Mouse (Mus musculus): ENCODE measurements around the gene Coq10a. TPM values are rescaled to one million over a fixed set of nuclear protein-coding genes. Genes with fewer than 3 reads are reported as not detected.

Gene Coq10a
- polyA plus RNA-seq (2017; shearing (Covaris generic)): 10 to 100 TPM; 14.5 to 15.7 TPM

DNA sequence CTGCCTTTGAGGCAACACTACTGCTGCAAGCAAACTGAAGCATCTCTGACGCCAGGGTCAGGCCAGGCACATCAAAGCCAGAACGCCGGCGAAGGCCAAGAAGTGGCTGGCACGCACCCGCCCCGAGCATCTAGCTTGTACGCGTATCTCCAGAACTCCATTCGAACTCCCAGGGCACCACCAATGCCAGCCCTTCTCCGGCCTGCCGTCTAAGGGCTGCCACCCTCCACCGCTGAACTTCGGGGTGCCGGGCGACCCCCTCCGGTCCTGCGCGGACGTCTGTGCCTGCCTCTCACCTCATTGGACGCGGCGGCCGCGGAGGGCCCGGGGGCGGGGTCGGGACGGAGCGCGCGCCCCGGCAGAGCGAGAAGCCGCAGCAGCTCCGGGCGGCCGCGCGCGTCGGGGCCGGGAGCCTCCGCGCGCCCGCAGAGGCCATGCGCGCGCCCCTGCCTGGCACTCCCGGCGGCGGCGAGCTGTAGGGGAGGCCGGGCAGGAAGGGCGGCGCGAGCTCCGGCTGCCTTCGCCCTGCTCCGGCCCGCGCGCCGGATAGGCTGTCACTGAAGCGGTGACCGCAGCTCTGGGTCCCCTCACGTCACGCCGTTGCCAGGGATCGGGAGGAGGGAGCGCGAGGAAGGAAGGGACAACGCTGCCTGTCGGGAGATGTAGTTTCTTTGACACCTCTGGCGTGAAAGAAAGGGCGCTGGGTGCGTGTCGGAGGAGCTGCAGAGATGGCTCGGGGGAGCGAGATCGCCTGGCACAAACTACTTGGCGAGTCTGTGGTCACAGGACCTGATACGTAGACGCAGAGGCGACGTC, at the start of gene Coq10a:
Gene Coq10a (minus strand): TSS at position 596 of the 816 bp plus-strand sequence.
- peak; percentile 85 for ATAC-seq

DNA sequence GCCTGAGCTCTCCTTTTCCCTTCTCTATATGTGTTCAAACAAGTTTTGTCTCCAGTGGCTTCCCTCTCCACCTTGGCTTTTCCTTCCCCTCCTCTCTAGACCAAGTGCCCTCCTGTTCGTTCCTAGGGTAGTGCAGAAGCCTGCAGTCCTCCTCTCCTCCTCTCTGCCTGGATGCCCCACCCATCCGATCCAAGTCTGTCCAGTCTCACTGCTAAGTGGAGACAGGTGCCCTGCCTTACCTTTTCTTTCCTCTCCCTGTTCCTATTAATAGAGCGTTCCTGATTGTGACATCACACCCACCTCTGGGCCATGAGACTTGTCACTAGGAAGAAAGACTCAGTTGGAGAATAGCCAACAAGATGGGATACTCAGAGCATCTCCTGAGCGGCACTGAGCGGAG, 46.1 kb upstream of the Coq10a start:
- ATAC-seq: no peak

GRCm38 (mm10) chr10:128413076-128413475, 44.3 kb upstream of the Coq10a start:
- no peak for ATAC-seq

- ATAC-seq: no peak
Measured at GRCm38 (mm10) chr10:128412558-128412957, 43.8 kb upstream of the Coq10a start.

- ATAC-seq: no peak
Measured at GRCm38 (mm10) chr10:128412055-128412381, 43.2 kb upstream of the Coq10a start.

GRCm38 (mm10) chr10:128411211-128412054, 42.6 kb upstream of the Coq10a start, which contains the start of the genes Nabp2 and Rnf41:
TSS of gene Nabp2 (minus strand) at chr10:128411492.
TSS of gene Rnf41 (plus strand) at chr10:128411657.
- ATAC-seq: peak; percentile 75

DNA sequence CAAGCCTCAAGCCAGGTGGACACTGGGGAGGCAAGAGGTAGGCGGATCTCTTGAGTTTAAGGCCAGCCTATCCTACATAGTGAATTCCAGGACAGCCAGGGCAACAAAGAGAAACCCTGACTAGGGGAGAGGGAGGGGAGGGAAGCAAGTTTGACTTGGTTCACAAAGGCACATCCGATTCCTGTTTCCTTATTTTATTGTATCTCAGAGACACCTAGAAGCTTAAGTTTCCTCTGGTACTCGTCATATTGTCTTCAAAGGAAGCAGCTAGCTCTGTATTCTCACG, 41.7 kb upstream of the Coq10a start:
- ATAC-seq: no peak

GRCm38 (mm10) chr10:128409692-128410559, 41.1 kb upstream of the Coq10a start:
- peak; percentile 91 for ATAC-seq

DNA sequence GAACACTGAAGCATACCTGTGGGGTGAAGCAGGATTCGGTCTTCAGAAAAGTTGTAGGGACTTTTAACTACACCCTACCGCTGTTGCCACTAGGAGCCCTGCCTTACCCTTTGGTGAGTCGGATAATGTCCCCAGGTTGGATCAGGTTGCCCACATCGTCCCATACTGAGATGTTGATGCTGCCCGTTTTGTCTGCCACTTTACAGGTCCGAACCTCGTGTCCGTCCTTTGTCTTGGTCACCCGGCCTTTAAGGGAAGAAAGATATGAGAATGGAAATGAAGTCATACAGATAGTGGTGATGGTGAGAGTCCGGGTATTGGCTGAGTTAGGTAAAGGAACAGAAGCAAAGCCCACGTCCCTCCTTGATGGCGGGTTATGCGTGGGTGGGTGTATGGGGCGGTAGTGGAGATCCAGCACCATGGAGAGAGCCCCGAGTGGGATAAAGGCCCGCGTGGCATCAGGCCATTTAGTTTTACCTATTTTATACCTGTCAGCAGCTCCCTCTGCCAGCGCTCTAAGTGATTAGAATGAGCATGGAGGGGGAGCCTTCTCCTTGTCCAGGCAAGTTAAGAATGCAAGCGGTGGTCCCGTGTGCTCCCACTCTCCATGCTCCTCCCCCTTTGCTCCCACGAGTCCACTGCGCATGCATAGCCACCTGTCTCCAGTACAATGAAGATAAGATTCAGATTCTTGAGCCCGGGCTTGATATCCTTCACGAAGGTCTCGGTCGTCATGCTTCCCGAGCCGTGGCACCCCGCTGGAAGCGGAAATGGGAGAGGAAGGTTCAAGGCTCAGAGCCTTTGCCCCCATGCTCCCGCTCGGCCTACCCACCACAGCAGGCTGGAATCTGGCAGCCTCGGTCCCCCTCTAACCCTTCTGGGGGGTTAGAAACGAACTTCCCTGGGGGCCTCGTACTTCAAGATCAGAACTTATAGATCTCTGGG, 40.1 kb upstream of the Coq10a start:
- no peak for ATAC-seq

DNA sequence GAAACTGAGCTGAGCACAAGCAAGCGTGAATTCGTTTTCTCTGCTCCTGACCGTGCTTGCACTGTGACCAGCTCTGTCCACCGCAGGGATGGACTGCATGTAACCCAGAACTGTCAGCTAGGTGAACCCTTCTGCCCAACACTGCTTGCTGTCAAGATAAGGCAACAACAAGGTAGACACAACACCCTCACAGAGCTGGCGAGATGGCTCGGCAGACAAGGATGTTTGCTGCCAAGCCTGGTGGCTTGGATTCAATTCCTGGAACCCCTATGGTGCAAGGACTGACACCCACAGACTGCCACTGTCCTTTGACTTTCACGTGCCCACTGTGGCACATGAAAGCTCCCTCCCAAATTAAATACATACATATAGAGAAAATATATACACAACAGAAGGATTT, 35.1 kb upstream of the Coq10a start:
- ATAC-seq: no peak

GRCm38 (mm10) chr10:128401638-128402037, 32.8 kb upstream of the Coq10a start:
- ATAC-seq: peak; percentile 65

DNA sequence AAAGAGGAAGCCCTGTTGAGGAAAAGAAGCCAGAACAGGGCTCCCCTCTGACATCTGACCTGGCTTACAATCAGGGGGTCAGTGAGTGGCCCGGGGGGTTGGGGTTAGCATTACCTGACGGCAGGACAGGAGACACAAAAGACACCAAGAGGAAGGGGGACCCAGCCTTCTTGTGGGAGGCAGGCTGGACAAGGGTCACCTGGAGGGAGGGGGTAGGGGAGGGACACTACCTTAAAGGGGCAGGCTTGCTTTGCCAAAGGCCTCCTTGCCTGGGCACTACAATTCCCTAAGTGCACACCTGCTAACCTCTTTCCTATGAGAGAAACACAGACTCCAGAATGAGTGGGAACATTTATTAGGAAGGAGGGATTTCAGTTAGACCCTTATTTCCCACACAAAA, 32.3 kb upstream of the Coq10a start, which contains the start of gene Slc39a5:
Gene Slc39a5 (minus strand): TSS at position 174 of the 400 bp plus-strand sequence.
- no peak for ATAC-seq

DNA sequence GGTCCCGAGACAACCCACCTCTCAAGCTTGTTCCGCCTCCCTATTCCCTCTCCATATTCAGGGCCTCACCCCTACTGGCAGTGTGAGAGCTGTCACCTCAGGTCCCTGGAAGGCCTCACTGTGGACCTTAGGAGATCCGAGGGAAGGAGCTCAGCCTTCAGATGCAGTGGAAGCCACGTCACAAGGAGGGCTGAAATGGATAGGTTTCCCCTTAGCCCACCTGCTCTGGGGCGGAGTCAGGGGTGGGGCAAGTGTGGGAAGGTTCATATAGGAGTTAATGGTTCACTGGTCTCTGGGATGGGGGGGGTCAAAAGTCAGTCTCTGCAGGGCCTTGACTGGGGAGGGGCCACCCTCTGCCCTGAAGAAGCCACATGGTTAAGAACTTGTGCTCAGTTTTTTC, 31.5 kb upstream of the Coq10a start:
- no peak for ATAC-seq

GRCm38 (mm10) chr10:128397466-128397865, 28.7 kb upstream of the Coq10a start:
- no peak for ATAC-seq

- ATAC-seq: no peak
Measured at GRCm38 (mm10) chr10:128396716-128397264, 28.0 kb upstream of the Coq10a start.

DNA sequence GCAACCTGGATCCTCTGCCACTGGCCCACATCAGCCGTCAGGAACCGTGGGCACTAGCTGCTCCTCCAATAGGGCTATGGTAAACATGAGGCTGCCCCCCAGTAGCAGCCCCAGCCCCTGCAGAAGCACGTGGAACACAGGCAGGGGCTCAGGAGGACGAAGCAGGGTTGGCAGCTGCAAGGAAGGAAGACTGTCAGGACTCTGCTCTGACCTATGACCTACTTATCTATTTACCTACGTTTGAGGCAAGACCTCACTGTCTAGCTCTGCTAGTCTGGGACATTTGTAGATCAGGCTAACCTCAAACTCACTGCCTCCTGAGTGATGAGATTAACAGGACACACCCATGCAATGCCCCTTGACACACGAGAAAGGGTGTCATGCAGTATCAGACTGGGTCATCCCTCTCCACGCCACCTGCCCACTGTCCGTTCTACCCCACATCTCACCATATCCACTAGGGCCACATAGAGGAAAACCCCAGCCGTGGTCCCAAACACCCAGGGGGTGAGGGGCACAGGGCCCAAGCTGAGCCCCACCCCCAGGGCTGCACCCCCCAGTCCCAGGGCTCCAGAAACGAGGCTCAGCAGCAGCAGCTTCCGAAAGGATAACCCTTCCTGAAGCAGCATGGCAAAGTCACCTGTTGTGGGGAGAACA, 27.3 kb upstream of the Coq10a start:
- ATAC-seq: no peak

- ATAC-seq: no peak
Measured at GRCm38 (mm10) chr10:128391850-128392249, 23.1 kb upstream of the Coq10a start.

DNA sequence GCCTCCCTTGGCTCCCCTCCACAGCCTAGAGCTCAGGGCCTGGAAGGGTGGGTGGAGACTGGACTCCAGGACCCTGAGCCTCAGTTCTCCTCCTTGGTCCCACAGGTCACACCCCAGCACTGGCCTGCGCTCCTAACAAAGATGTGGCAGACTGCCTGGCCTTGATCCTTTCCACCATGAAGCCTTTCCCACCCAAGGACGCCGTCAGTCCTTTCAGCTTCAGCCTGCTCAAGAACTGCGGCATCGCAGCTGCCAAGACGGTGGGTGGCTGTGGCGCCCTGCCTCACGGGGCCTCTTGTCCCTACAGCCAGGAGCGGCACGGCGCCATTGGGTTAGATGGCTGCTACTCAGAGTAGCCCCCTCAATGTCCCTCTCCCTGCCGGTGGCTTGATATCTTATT, 21.6 kb upstream of the Coq10a start:
- ATAC-seq: no peak

GRCm38 (mm10) chr10:128389570-128389969, 20.8 kb upstream of the Coq10a start:
- ATAC-seq: no peak

- no peak for ATAC-seq
Measured at GRCm38 (mm10) chr10:128388941-128389340, 20.1 kb upstream of the Coq10a start.

GRCm38 (mm10) chr10:128385902-128386301, 17.1 kb upstream of the Coq10a start:
- ATAC-seq: no peak

Measured in CD4-positive, CD25-positive, alpha-beta regulatory T cell, adult 4 months (primary cell).